Mouse (Mus musculus): ENCODE results near the gene Braf. TPM values are rescaled to one million over a fixed set of nuclear protein-coding genes. Genes with fewer than 3 reads are reported as not detected.
"Not testable (repeated sequence)": the region's sequence is repeated elsewhere in the genome, so short reads cannot be mapped to it uniquely, and the experiment has no call there.

The Braf gene
- 18.6 and 18.9 TPM in 2 replicates for polyA plus RNA-seq (2016; fragmentation: Nextera tagmentation; extraction: Ambion mirVana)

- H3K9me3 ChIP-seq = no peaks in the 10 kb centered on the region
- H3K27me3 ChIP-seq = no peaks in the 10 kb centered on the region
- peak; percentile 92 for ATAC-seq (ENCODE audit: insufficient number of reproducible peaks, insufficient read depth, low FRiP score, low TSS enrichment)
- WGBS = under 1% methylated on average over 51 of the region's 101 CpGs
- H3K9ac ChIP-seq = peak within 1 kb of the TSS; percentile 86
- peaks cover 13% of the 10 kb centered on the region for H3K4me1 ChIP-seq
- peak within 1 kb of the TSS; percentile 94 for H3K27ac ChIP-seq
- peak within 1 kb of the TSS; percentile 58 for H3K4me2 ChIP-seq (replicated peaks)
- H3K36me3 ChIP-seq = no peaks in the 10 kb centered on the region
- peak within 1 kb of the TSS; percentile 63 for H3K4me3 ChIP-seq
These were observed at the start of gene Braf for GRCm38 (mm10) chr6:39724866-39725711. Braf (minus strand) TSS chr6:39725463.

- H3K4me1 ChIP-seq = 0 out of 2 replicates have a peak, but pooled peaks cover 5% of the 10 kb centered on the region
- no peaks in the 10 kb centered on the region for H3K27me3 ChIP-seq
- no peaks in the 10 kb centered on the region for H3K36me3 ChIP-seq
- H3K4me3 ChIP-seq = no peak overlapping the region
- 81% methylated on average over 9 of the region's 9 CpGs for WGBS
- no peak overlapping the region for H3K4me2 ChIP-seq (replicated peaks)
- ATAC-seq (ENCODE audit: insufficient number of reproducible peaks, insufficient read depth, low FRiP score, low TSS enrichment) = 0 out of 2 replicates have a peak, but pooled peaks have one; percentile 35
- H3K27ac ChIP-seq = no peak overlapping the region
- no peak overlapping the region for H3K9ac ChIP-seq
- H3K9me3 ChIP-seq = no peaks in the 10 kb centered on the region
These were observed 49.8 kb upstream of the Braf start for GRCm38 (mm10) chr6:39775029-39775428.

GRCm38 (mm10) chr6:39757229-39757628 is 32.0 kb upstream of the Braf start:
- H3K4me2 ChIP-seq (replicated peaks) = no peak overlapping the region
- no peak for ATAC-seq (ENCODE audit: insufficient number of reproducible peaks, insufficient read depth, low FRiP score, low TSS enrichment)
- H3K27me3 ChIP-seq = no peaks in the 10 kb centered on the region
- H3K9me3 ChIP-seq = no peaks in the 10 kb centered on the region
- H3K27ac ChIP-seq = no peak overlapping the region
- no peak overlapping the region for H3K9ac ChIP-seq
- H3K4me1 ChIP-seq = no peaks in the 10 kb centered on the region
- WGBS = 75% methylated on average over 2 of the region's 2 CpGs
- no peaks in the 10 kb centered on the region for H3K36me3 ChIP-seq
- H3K4me3 ChIP-seq = no peak overlapping the region

GRCm38 (mm10) chr6:39749881-39750280 is 24.6 kb upstream of the Braf start:
- H3K4me3 ChIP-seq = no peak overlapping the region
- H3K36me3 ChIP-seq = no peaks in the 10 kb centered on the region
- no peak overlapping the region for H3K27ac ChIP-seq
- H3K9me3 ChIP-seq = no peaks in the 10 kb centered on the region
- no peak overlapping the region for H3K9ac ChIP-seq
- WGBS = 35% methylated on average over 6 of the region's 6 CpGs
- no peak overlapping the region for H3K4me2 ChIP-seq (replicated peaks)
- H3K4me1 ChIP-seq = no peaks in the 10 kb centered on the region
- ATAC-seq (ENCODE audit: insufficient number of reproducible peaks, insufficient read depth, low FRiP score, low TSS enrichment) = no peak
- no peaks in the 10 kb centered on the region for H3K27me3 ChIP-seq

GRCm38 (mm10) chr6:39747094-39747493 is 21.8 kb upstream of the Braf start:
- no peak overlapping the region for H3K4me3 ChIP-seq
- no peak overlapping the region for H3K27ac ChIP-seq
- no peaks in the 10 kb centered on the region for H3K36me3 ChIP-seq
- no peaks in the 10 kb centered on the region for H3K27me3 ChIP-seq
- no peaks in the 10 kb centered on the region for H3K4me1 ChIP-seq
- H3K4me2 ChIP-seq (replicated peaks) = no peak overlapping the region
- WGBS = 46% methylated on average over 1 of the region's 1 CpGs
- ATAC-seq (ENCODE audit: insufficient number of reproducible peaks, insufficient read depth, low FRiP score, low TSS enrichment) = no peak
- no peak overlapping the region for H3K9ac ChIP-seq
- no peaks in the 10 kb centered on the region for H3K9me3 ChIP-seq

- H3K36me3 ChIP-seq = no peaks in the 10 kb centered on the region
- H3K9ac ChIP-seq = no peak overlapping the region
- 89% methylated on average over 1 of the region's 1 CpGs for WGBS
- no peaks in the 10 kb centered on the region for H3K9me3 ChIP-seq
- no peak overlapping the region for H3K4me3 ChIP-seq
- no peak overlapping the region for H3K27ac ChIP-seq
- no peaks in the 10 kb centered on the region for H3K4me1 ChIP-seq
- no peak overlapping the region for H3K4me2 ChIP-seq (replicated peaks)
- ATAC-seq (ENCODE audit: insufficient number of reproducible peaks, insufficient read depth, low FRiP score, low TSS enrichment) = no peak
- no peaks in the 10 kb centered on the region for H3K27me3 ChIP-seq
These were observed 20.2 kb upstream of the Braf start for GRCm38 (mm10) chr6:39745456-39745855.

GRCm38 (mm10) chr6:39739698-39740097 is 14.4 kb upstream of the Braf start:
- not testable (repeated sequence) for H3K9me3 ChIP-seq; ATAC-seq (ENCODE audit: insufficient number of reproducible peaks, insufficient read depth, low FRiP score, low TSS enrichment); H3K9ac ChIP-seq; H3K36me3 ChIP-seq; H3K4me3 ChIP-seq; H3K27me3 ChIP-seq; H3K4me1 ChIP-seq; H3K4me2 ChIP-seq (replicated peaks); H3K27ac ChIP-seq
- 83% methylated on average over 9 of the region's 9 CpGs for WGBS

- H3K4me2 ChIP-seq (replicated peaks) = no peak overlapping the region
- no peaks in the 10 kb centered on the region for H3K36me3 ChIP-seq
- no peak for ATAC-seq (ENCODE audit: insufficient number of reproducible peaks, insufficient read depth, low FRiP score, low TSS enrichment)
- H3K4me1 ChIP-seq = peaks cover 8% of the 10 kb centered on the region; the same call in 1 of the 2 replicates
- H3K27ac ChIP-seq = no peak overlapping the region
- no peaks in the 10 kb centered on the region for H3K9me3 ChIP-seq
- no peak overlapping the region for H3K4me3 ChIP-seq
- 81% methylated on average over 5 of the region's 5 CpGs for WGBS
- H3K9ac ChIP-seq = no peak overlapping the region
- no peaks in the 10 kb centered on the region for H3K27me3 ChIP-seq
These were observed 2.8 kb upstream of the Braf start for GRCm38 (mm10) chr6:39728095-39728494.

- Histone ChIP-seq H3K4me3 (no peak overlapping the region), H3K9ac (no peak overlapping the region), H3K27me3 (no peaks in the 10 kb centered on the region), H3K4me1 (peaks cover 13% of the 10 kb centered on the region), H3K4me2 (replicated peaks) (no peak overlapping the region), H3K36me3 (no peaks in the 10 kb centered on the region), H3K9me3 (no peaks in the 10 kb centered on the region), H3K27ac (no peak overlapping the region)
- no peak for ATAC-seq (ENCODE audit: insufficient number of reproducible peaks, insufficient read depth, low FRiP score, low TSS enrichment)
- WGBS = 80% methylated on average over 3 of the region's 3 CpGs
These were observed 886 bp upstream of the Braf start for GRCm38 (mm10) chr6:39726149-39726548.

GRCm38 (mm10) chr6:39724542-39724865 is 759 bp downstream of the Braf start:
- ATAC-seq (ENCODE audit: insufficient number of reproducible peaks, insufficient read depth, low FRiP score, low TSS enrichment) = peak; percentile 35
- Histone ChIP-seq H3K36me3 (no peaks in the 10 kb centered on the region), H3K9ac (peak overlapping the region; percentile 86), H3K4me1 (peaks cover 13% of the 10 kb centered on the region), H3K4me2 (replicated peaks) (peak overlapping the region; percentile 58), H3K27ac (peak overlapping the region; percentile 94), H3K27me3 (no peaks in the 10 kb centered on the region), H3K4me3 (peak overlapping the region; percentile 63), H3K9me3 (no peaks in the 10 kb centered on the region)
- under 1% methylated on average over 12 of the region's 12 CpGs for WGBS

GRCm38 (mm10) chr6:39724071-39724470 is 1.2 kb downstream of the Braf start:
- H3K9me3 ChIP-seq = no peaks in the 10 kb centered on the region
- no peaks in the 10 kb centered on the region for H3K27me3 ChIP-seq
- H3K4me1 ChIP-seq = peaks cover 13% of the 10 kb centered on the region
- peak overlapping the region; percentile 58 for H3K4me2 ChIP-seq (replicated peaks)
- peak overlapping the region; percentile 86; the same call in 1 of the 2 replicates for H3K9ac ChIP-seq
- H3K4me3 ChIP-seq = peak overlapping the region; percentile 63
- no peak for ATAC-seq (ENCODE audit: insufficient number of reproducible peaks, insufficient read depth, low FRiP score, low TSS enrichment)
- 5% methylated on average over 7 of the region's 7 CpGs for WGBS
- no peak overlapping the region for H3K27ac ChIP-seq
- no peaks in the 10 kb centered on the region for H3K36me3 ChIP-seq

- Histone ChIP-seq H3K9ac (no peak overlapping the region), H3K27me3 (no peaks in the 10 kb centered on the region), H3K36me3 (no peaks in the 10 kb centered on the region), H3K27ac (no peak overlapping the region), H3K9me3 (no peaks in the 10 kb centered on the region), H3K4me1 (peaks cover 9% of the 10 kb centered on the region), H3K4me2 (replicated peaks) (no peak overlapping the region), H3K4me3 (no peak overlapping the region)
- no peak for ATAC-seq (ENCODE audit: insufficient number of reproducible peaks, insufficient read depth, low FRiP score, low TSS enrichment)
- 87% methylated on average over 6 of the region's 6 CpGs for WGBS
These were observed 6.7 kb downstream of the Braf start for GRCm38 (mm10) chr6:39718567-39718966.

Data from embryonic facial prominence, embryonic 12.5 days (tissue).